Mouse (Mus musculus) common myeloid progenitor, adult 5-6 weeks (primary cell): ENCODE measurements around the gene Utp4. TPM values are rescaled to one million over a fixed set of nuclear protein-coding genes. Genes with fewer than 3 reads are reported as not detected.
"Not testable (repeated sequence)": the region's sequence is repeated elsewhere in the genome, so short reads cannot be mapped to it uniquely, and the experiment has no call there.

Source experiments
- ATAC-seq: replicated peaks from 2 replicates; pipeline ENCODE4 v1.8.0; 2016; ENCODE audit warnings: low read depth, mild to moderate bottlenecking, moderate TSS enrichment, inconsistent platforms; ENCODE audit not compliant: poor library complexity, severe bottlenecking
- total RNA-seq: library from RNA; stranded (forward); fragments of 200-1000, 187-1606 nt; gene quantifications from 2 replicates; pipeline ENCODE4 v1.2.3, GENCODE M21; 2017

Utp4 gene
- total RNA-seq = 50.2 and 57.4 TPM in 2 replicates

DNA sequence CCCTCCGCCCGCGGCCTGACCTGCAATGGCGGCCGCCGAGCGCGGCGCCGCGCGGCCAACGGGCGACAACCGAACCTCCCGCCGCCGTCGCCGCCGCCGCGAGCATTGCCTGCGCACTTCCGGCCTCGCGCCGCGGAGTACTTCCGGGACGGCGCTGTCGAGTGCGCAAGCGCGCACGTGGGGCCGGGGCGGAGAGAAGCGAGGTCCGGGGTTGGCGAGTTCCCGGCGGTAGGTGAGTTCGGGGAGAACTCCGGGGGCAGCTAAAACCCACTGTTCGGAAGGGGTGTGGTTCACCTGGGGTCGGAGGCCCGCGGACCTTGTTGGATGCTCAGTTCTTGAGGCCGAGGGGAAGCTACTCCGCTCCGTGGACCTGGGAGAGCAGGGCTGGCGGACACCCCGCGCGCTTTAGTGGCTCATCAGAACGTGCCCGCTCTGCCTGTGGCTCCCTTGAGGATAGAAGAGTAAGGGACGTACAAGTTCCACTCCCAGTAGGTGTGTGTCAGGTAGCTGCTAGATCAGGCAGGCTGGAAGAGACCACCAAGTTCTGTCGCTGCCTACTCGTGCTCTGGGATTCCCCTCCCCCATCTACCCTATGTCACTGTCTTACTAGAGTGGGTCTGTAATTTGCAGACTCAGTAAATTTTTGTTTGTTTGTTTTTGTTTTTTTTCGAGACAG lies at the start of gene Utp4:
TSS of gene Utp4 (plus strand) at position 156 of the 676 bp plus-strand sequence.
- peak; percentile 78 for ATAC-seq

DNA sequence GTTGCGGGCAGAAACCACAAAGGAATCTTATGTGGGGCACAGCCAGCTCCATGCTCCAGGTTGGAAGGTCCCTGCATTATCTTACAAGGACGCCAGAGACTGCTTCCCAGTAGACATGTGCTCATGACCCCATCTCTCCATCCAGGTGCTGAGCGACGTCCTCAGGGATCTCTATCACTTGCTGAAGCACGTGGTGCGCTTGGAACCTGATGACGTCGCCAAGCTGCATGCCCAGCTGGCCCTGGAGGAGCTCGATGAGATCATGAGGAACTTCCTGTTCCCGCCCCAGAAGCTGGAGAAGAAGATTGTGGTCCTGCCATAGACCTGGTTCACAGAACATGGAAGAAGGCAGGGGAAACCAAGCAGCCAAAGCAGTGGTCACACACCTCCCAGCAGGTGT lies 43.4 kb upstream of the Utp4 start:
- ATAC-seq = no peak

DNA sequence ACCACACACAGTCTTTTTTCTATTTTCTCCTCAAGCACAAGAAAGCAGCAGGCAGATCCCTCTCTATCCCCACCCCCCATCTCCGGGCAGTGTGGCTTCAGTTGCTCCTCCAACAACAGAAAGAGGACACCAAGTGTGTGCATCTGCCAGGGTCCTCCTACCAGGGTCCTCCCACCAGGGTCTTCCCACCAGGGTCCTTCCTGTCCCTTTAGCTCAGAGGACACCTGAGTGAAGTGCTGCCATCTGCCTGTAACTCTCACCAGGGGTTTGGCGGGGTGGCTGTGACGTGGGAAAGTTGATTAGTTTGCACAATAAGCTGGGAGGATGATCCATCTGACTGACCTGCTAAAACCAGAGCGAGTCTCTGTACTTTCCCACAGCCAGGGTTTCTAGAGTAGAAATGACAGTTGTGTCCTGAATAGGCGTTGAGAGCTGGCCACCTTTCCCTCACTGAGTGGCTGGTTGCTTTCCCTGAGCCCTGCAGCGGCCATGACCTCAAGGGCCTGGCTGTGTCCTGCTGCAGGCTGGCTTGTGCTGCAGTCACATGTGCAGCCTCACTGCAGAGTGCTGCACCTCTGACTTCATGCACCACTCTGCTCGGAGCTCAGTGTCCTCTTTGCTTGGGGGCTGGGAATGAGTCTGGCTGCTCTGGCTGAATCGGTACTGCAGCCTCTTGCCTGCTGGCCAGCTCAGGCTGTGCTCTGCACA lies 38.7 kb upstream of the Utp4 start:
- ATAC-seq = no peak

- ATAC-seq = 0 out of 2 replicates have a peak, but pooled peaks have one; percentile 29
These were observed 38.2 kb upstream of the Utp4 start for GRCm38 (mm10) chr8:106855242-106855562.

DNA sequence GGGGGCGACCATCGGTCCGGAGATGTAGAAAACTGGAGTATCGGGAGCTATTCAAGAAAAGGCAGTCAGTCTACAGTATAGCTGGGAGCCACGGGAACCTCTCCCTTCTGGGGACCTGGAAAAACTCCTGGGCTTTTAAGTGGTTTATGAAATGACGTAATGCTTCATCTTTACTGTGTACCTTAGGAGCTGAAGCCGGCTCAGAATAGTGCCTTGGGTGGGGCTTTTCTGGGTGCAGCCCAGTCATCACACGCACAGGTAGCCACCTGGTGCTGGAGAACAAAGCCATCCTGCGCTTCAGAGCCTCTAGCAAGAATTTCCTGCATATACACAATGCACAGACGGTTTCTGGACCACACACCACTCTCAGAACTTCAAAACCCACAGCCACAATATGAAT lies 30.6 kb upstream of the Utp4 start:
- no peak for ATAC-seq

- no peak for ATAC-seq
These were observed 28.1 kb upstream of the Utp4 start for GRCm38 (mm10) chr8:106865354-106865753.

DNA sequence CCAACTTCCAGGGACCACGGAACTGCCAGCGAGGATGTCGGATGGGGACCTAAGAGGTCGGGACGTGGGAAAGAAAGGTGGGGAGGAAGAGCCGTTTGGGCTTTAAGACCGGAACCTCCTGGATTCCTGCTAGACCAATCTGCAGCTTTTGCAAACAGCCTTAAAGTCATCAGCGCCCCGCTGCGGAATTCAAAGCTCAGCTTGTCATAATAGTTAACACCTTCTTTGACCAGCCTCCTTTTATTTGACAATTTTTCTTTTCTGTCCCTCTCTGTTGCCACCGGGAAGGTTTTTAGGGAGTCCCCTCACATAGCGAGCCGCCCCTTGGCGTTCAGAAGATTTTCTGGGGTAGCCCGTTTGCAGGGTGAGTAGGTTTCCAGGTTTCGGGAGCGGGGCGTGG lies 23.4 kb upstream of the Utp4 start, which contains the start of gene Has3:
TSS of gene Has3 (plus strand) at position 192 of the 400 bp plus-strand sequence.
- ATAC-seq = no peak

DNA sequence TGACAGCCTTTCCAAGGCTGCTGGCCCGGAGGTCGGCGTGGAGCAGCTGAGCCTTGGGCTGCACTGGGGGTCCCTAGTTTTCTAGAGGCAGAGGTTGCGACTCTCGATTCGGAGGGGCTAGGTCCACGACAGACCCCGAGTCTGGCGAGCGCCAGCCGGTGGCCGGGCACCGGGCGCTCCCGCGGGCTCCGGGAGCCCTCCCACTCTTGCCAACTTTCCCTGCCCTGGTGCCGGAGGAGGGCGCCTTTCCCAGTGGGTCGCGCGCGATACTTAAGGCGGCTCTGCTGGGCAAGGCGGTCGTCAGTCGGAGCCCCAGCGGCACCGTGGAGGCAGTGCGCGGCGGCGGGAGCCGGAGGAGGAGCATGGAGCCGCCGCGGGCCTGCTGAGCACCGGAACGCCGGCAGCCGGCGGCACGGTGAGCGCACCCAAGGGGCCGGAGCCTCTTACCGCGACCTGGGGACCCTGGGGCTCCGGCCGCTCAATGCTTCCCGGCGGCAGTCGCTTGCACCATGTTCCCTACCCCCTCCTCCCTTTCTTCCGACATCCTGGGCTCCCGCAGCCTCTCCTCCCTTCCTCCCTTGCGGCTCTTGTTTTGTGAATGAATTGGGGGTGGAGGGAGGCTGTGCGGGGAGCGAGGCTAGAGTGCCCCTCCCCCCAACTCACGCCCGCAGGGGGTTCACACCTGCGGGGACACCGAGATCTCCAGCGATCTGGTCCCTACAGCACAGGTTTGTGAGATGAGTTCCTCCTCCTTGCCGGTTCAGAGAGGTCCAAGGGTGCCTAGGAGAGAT lies 22.7 kb upstream of the Utp4 start:
- peak; percentile 59 for ATAC-seq

GRCm38 (mm10) chr8:106871328-106871926 lies 22.0 kb upstream of the Utp4 start:
- peak; percentile 9; the same call in 1 of the 2 replicates for ATAC-seq

GRCm38 (mm10) chr8:106871931-106872371 lies 21.5 kb upstream of the Utp4 start:
- peak; percentile 48 for ATAC-seq

DNA sequence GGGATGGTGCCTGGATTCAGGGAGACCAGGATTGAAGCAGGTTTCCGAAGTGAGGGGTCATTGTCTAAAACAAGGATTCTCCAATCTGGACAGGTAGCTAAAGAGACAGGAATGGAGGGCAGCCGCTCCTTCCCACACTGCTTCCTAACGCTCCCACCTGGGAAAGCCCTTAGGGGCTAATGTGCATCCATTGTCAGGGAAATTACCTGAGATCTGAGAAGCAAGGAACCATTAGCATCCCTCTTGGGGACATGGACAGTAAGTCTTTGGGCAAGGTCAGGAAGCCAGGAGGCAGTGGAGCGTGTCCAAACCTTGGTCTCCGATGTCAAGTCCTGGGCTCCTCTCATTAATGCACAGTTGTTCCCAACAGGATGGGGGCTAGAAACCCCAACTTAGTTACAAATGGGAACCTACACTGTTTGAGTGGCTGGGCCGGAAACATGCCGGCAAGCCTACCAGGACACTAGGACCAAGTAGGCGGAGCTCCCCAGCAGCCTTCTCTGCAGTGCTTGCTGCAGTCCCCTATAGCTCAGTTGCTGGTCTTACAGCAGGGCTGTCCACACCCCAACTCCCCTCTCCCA lies 20.9 kb upstream of the Utp4 start:
- ATAC-seq = no peak

DNA sequence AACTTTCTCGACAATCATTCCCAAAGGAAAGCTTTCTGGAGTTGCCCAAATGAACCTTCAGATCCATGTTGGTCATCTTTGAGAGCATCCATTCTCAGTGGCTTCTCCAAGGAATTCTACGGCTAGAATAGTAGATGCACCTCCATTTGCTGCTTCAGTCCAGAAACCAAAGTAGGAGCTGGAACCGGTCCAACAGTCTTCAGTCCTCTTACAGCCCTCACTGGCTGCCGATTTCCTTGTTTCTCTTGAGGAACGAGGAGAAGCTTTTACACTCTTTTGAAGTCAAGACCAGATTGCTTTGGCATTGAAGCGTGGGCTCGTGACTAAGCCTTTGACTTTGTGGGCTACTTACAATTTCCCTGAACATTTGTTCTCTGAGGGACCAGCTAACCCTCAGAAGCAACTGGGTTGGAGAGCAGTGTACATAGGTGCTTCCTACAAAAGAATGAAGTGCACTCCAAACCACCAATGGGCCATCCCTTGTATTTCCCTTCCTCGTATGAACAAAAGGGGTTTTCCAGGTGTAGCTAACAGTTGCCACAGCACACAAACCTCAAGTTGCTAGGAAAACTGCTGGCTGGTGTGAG lies 13.2 kb upstream of the Utp4 start:
- ATAC-seq = no peak

GRCm38 (mm10) chr8:106884094-106884493 lies 9.3 kb upstream of the Utp4 start:
- not testable (repeated sequence) for ATAC-seq

GRCm38 (mm10) chr8:106884826-106885400 lies 8.5 kb upstream of the Utp4 start:
- ATAC-seq = not testable (repeated sequence)

DNA sequence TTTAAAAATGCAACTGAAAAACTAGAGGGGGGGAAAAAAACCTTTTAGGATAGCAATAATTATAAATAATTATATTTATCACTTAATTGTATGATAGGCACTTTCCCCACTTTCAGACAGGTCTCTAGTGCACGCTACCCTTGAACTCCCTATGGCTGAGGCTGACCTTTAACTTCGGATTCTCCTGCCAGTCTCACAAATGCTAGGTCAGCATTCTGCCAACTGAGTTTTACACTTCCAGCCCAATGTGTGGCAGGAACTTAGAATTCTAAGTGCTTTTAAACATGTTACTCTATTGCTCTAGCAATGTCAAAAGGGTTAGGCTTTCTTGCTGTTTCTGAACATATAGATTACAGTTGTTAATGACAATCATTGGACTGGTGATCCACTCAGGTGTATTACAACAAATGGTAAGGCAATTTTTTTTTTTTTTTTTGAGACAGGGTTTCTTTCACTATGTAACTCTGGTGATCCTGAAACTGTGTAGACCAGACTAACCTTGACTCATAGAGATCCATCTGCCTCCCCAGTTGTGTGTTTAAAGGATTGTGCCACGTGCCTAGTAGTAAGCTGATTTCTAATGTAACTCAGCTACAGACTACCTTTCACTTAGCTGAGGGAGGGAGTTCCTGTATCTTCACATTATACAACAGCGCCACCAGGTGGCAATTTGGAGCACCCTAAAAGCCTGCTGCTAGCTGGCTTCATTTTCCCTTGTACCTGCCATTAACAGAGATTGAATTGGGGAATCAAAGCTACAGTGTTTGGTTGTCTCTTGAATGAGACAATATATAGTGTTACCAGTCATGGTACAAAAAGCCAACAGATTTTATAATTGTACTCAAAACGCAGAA lies 5.9 kb upstream of the Utp4 start:
- peak; percentile 83 for ATAC-seq

GRCm38 (mm10) chr8:106888803-106889202 lies 4.6 kb upstream of the Utp4 start:
- no peak for ATAC-seq

- ATAC-seq = peak; percentile 55
These were observed 1.1 kb upstream of the Utp4 start for GRCm38 (mm10) chr8:106892210-106892805.

- peak; percentile 57 for ATAC-seq
These were observed 507 bp upstream of the Utp4 start for GRCm38 (mm10) chr8:106892806-106893451.
